ENCODE assay signal across 8 mouse cellular contexts in genomic region chr5:45449206-45449605, GRCm38 (mm10). TPM values are rescaled to one million over a fixed set of nuclear protein-coding genes. Genes with fewer than 3 reads are reported as not detected.
DNase-seq lines count a peak whose midpoint lies in the region; ATAC-seq and TF ChIP-seq lines count a peak whose summit lies in the region.

No protein-coding gene starts in this region.

- no peaks in the 10 kb centered on the region for H3K9me3 ChIP-seq in lung, embryonic 15.5 days
- no peaks in the 10 kb centered on the region for H3K9me3 ChIP-seq in hindbrain, embryonic 15.5 days

- peaks cover 5% of the 10 kb centered on the region; the same call in 1 of the 2 replicates for H3K36me3 ChIP-seq in lung, embryonic 15.5 days
- H3K36me3 ChIP-seq in hindbrain, embryonic 15.5 days: 0 out of 2 replicates have a peak, but pooled peaks cover 3% of the 10 kb centered on the region
- no peaks in the 10 kb centered on the region for H3K36me3 ChIP-seq in myocyte (ENCODE audit: control insufficient read depth, insufficient read depth)

- peak overlapping the region; percentile 69 for H3K4me3 ChIP-seq in lung, embryonic 15.5 days
- peak overlapping the region; percentile 75 for H3K4me3 ChIP-seq in hindbrain, embryonic 15.5 days
- peak overlapping the region; percentile 34 for H3K4me3 ChIP-seq in myocyte

- 1% methylated on average over 8 of the region's 8 CpGs for WGBS in lung, embryonic 15.5 days
- WGBS in hindbrain, embryonic 15.5 days: 4% methylated on average over 8 of the region's 8 CpGs

- H3K4me2 ChIP-seq in lung, embryonic 15.5 days: peak overlapping the region; percentile 92
- peak overlapping the region; percentile 96 for H3K4me2 ChIP-seq in hindbrain, embryonic 15.5 days
- peak overlapping the region; percentile 95 for H3K4me2 ChIP-seq in myocyte (ENCODE audit: low read depth)

- no peak for TF ChIP-seq POLR2A in myocyte (IDR thresholded peaks at IDR 0.05; ENCODE audit: insufficient read length, low read depth)

- no peaks in the 10 kb centered on the region for H3K79me2 ChIP-seq in myocyte (ENCODE audit: control insufficient read depth, insufficient read depth)

- H3ac ChIP-seq in myocyte (ENCODE audit: control insufficient read depth, insufficient read length): peak overlapping the region; percentile 1

- peak; percentile 28 for DNase-seq in CD4-positive, CD25-positive, alpha-beta regulatory T cell, adult 2 months (ENCODE audit: low read depth, low spot score)
- no peak for DNase-seq in lung, adult 18-20 months
- no peak for DNase-seq in testis, postnatal 10 days (ENCODE audit: low spot score)
- no peak for DNase-seq in ovary, postnatal 10 days (ENCODE audit: low spot score)

- H3K27ac ChIP-seq in lung, embryonic 15.5 days: no peak overlapping the region
- H3K27ac ChIP-seq in hindbrain, embryonic 15.5 days (replicated peaks): no peak overlapping the region

- peaks cover 12% of the 10 kb centered on the region for H3K4me1 ChIP-seq in lung, embryonic 15.5 days
- H3K4me1 ChIP-seq in hindbrain, embryonic 15.5 days (replicated peaks): peaks cover 21% of the 10 kb centered on the region

- H3K27me3 ChIP-seq in lung, embryonic 15.5 days: no peaks in the 10 kb centered on the region
- H3K27me3 ChIP-seq in hindbrain, embryonic 15.5 days: 0 out of 2 replicates have a peak, but pooled peaks cover 3% of the 10 kb centered on the region
- H3K27me3 ChIP-seq in myocyte (ENCODE audit: control insufficient read depth, insufficient read depth, insufficient read length): no peaks in the 10 kb centered on the region

- H3K9ac ChIP-seq in lung, embryonic 15.5 days: peak overlapping the region; percentile 64
- peak overlapping the region; percentile 79 for H3K9ac ChIP-seq in hindbrain, embryonic 15.5 days

- ATAC-seq in CD4-positive, CD25-positive, alpha-beta regulatory T cell, adult 4 months: no peak
- ATAC-seq in lung, embryonic 15.5 days (ENCODE audit: borderline replicate concordance, extremely low read depth, low FRiP score, low TSS enrichment): no peak
- no peak for ATAC-seq in hindbrain, embryonic 15.5 days (ENCODE audit: low FRiP score, low read depth)

TF ChIP-seq in myocyte, 11 proteins besides CTCF, POLR2A, EP300 and RAD21:
- no peak for TF ChIP-seq E2F4 (IDR thresholded peaks at IDR 0.05; ENCODE audit: insufficient read depth)
- no peak for TF ChIP-seq MYOG (IDR thresholded peaks at IDR 0.05; ENCODE audit: control insufficient read depth in 1 of 3, insufficient read depth in 1 of 3, insufficient read length in 2 of 3, low read depth in 2 of 3)
- TF ChIP-seq REST (IDR thresholded peaks at IDR 0.05; ENCODE audit: insufficient read depth, insufficient read length): no peak
- no peak for TF ChIP-seq MAX (IDR thresholded peaks at IDR 0.05; ENCODE audit: low read depth)
- no peak for TF ChIP-seq USF1 (IDR thresholded peaks at IDR 0.05; ENCODE audit: low read depth)
- TF ChIP-seq MYOD1 (IDR thresholded peaks at IDR 0.05; ENCODE audit: control insufficient read depth in 1 of 3, insufficient read length in 2 of 3, low read depth in 2 of 3): no peak
- no peak for TF ChIP-seq POLR2AphosphoS2 (IDR thresholded peaks at IDR 0.05; ENCODE audit: insufficient read length, low read depth)
- no peak for TF ChIP-seq CEBPB (IDR thresholded peaks at IDR 0.05; ENCODE audit: insufficient read depth, poor library complexity, severe bottlenecking)
- no peak for TF ChIP-seq TCF12 (IDR thresholded peaks at IDR 0.05; ENCODE audit: insufficient read depth, poor library complexity, severe bottlenecking)
- TF ChIP-seq TCF3 (IDR thresholded peaks at IDR 0.05; ENCODE audit: insufficient read length, low read depth): no peak

RNA-seq across cellular contexts. Expression of gene Qdpr, which starts 0.8 kb away (rescaled TPM):
- polyA plus RNA-seq in CD4-positive, CD25-positive, alpha-beta regulatory T cell, adult 4 months (2017; shearing (Covaris generic)): 10 to 100 TPM; 51.4 to 58.5 TPM
- polyA plus RNA-seq in lung, embryonic 15.5 days (2015; fragmentation: Nextera tagmentation; extraction: Ambion mirVana): 136 TPM in 2 replicates
- polyA plus RNA-seq in hindbrain, embryonic 15.5 days (2015; fragmentation: Nextera tagmentation; extraction: Ambion mirVana): 131 and 132 TPM in 2 replicates
- 62.4 TPM for polyA plus RNA-seq in myocyte (2012; fragmentation: generic; extraction: Trizol)

RNA-seq across cellular contexts. Expression of gene Clrn2, which starts 4.3 kb away (rescaled TPM):
- polyA plus RNA-seq in CD4-positive, CD25-positive, alpha-beta regulatory T cell, adult 4 months (2017; shearing (Covaris generic)): not detected
- polyA plus RNA-seq in lung, embryonic 15.5 days (2015; fragmentation: Nextera tagmentation; extraction: Ambion mirVana): not detected in 2 replicates
- polyA plus RNA-seq in hindbrain, embryonic 15.5 days (2015; fragmentation: Nextera tagmentation; extraction: Ambion mirVana): 0.38 and 0.46 TPM in 2 replicates
- not detected for polyA plus RNA-seq in myocyte (2012; fragmentation: generic; extraction: Trizol)

RNA-seq across cellular contexts. Expression of gene Lap3, which starts 44.0 kb away (rescaled TPM):
- 10 to 100 TPM; 22.2 to 30.2 TPM for polyA plus RNA-seq in CD4-positive, CD25-positive, alpha-beta regulatory T cell, adult 4 months (2017; shearing (Covaris generic))
- 94.9 and 100 TPM in 2 replicates for polyA plus RNA-seq in lung, embryonic 15.5 days (2015; fragmentation: Nextera tagmentation; extraction: Ambion mirVana)
- polyA plus RNA-seq in hindbrain, embryonic 15.5 days (2015; fragmentation: Nextera tagmentation; extraction: Ambion mirVana): 35.0 and 35.4 TPM in 2 replicates
- 70.5 TPM for polyA plus RNA-seq in myocyte (2012; fragmentation: generic; extraction: Trizol)
